Mouse (Mus musculus) embryo, embryonic 10 days (tissue): ENCODE data around the gene Fcamr.

Source experiments
- DNase-seq: peaks from one replicate; pipeline ENCODE4 v3.0.0-alpha.2; 2015; ENCODE audit warnings: low spot score

The Fcamr gene

DNA sequence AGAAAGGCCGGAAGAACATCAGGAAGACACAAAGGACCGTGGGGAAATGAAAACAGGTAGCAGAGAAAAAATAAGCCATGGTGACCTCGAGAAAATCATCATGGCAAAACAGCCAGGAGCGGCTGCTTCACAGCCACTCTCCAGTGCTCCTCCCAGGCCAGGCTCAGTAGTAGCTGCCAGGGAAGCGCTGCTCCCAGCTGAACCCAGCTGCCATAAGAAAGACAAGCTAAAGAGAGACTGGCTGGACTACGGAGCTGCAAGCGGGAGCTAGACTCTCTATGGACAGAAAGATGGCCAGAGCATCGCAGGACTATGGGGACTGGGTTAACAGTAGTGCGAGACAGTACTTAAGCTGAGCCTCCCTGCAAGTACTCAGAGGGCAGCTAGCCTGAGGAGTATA is 54.1 kb downstream of the Fcamr start:
- DNase-seq: no peak

DNA sequence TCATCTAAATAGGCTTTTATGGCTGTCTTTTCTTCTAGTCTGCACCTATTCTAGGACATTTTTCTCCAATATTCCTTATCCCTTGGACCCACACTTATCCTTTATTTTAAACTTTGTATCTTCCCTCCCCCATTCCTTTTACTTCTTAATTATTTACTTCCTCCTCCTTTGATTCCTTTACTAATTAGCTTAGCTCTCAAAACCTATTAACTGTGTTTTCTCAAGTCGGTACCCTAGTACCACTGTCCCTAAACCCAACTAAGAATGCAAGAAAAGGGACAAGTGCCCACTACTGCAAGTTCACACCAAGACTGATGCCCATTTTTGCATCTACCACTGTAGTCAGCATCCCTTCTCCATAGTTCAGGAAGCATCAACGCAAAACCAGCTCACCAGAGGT is 55.0 kb downstream of the Fcamr start:
- no peak for DNase-seq

DNA sequence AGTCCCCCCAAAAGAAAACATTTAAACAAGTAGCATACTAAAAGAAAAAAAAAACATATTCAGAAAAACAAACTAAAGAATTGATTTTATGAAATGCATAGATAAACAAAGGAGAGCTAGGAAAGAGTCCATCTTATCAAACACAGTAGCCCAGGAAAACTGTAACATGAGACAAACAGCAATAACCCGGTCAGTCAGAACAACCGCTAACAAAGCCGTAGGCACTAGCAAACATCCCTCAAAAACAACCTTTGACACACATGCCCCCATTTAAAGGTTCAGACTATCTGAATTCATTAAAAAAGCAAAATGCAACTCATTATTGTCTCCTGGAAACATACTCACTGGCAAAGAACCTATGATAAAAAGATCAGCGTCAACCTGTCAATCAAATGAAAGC is 56.8 kb downstream of the Fcamr start:
- no peak for DNase-seq

DNA sequence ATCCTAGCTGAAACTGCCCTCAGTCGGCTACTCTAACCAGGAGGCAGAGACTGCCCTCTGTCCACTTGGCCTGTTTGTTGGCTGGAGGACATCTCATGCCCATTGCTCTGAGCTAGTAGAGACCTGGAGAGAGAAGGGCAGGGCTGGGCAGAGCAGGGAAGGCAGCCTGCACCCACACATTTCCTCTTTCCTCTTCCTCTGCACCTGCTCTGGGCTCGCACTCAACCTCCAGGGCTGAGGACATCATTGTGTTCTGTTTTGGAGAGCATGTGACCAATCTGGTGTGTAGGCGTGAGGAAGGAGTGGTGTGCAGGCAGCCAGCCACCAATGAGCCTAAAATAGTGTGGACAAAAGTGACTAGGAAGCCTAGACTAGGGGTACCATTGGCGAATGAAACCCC is 63.5 kb downstream of the Fcamr start:
- no peak for DNase-seq
